Mouse (Mus musculus): ENCODE measurements around the gene Nfic. TPM values are rescaled to one million over a fixed set of nuclear protein-coding genes. Genes with fewer than 3 reads are reported as not detected.

Gene Nfic
- polyA plus RNA-seq, 1 experiment, result 26.7 TPM

DNA sequence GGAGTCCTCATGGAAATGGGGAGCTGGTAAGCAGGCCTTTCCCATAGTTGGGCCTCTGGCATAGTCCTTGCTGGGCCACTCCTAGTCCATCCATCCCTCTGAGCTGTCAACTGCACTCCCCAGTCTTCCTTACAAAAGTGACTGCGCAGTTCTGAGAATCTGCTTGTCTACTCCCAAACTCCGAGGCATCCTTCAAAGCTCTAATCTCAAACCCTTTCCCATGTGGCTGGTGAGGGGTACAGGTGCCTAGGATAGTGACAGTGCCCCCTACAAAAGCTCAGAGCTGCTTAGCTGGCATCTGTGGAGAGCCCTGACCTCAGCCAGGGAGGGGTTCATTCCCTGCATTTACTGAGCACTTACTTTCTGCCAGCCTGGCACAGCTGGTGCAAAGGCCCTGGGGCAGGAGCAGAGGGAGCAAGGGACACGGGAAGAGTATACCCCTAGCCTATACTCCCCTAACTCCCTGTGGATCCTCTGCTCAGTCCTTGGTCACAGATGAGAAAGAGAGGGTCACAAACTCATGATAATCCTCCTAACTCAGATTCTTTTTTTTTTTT lies 32.7 kb downstream of the Nfic start:
- peaks cover 11% of the 10 kb centered on the region for H3K4me1 ChIP-seq (replicated peaks; ENCODE audit: control insufficient read depth, insufficient read depth, low read length)
- 89% methylated on average over 3 of the region's 3 CpGs for WGBS
- no peaks in the 10 kb centered on the region for H3K36me3 ChIP-seq (ENCODE audit: control insufficient read depth, insufficient read depth, low read length)
- DNase-seq, result no peak
- TF ChIP-seq POLR2A (IDR thresholded peaks at IDR 0.05; ENCODE audit: control insufficient read depth, extremely low read depth, insufficient read depth, low read length, poor library complexity) (no peak), CTCF (IDR thresholded peaks at IDR 0.05; ENCODE audit: borderline replicate concordance, control insufficient read depth, extremely low read depth, insufficient read depth, low read length, poor library complexity) (no peak)
- H3K27ac ChIP-seq (ENCODE audit: control insufficient read depth, insufficient read depth, low read length), result no peak overlapping the region
- H3K4me3 ChIP-seq (ENCODE audit: control insufficient read depth, insufficient read depth, low read length), result no peak overlapping the region
- H3K27me3 ChIP-seq (ENCODE audit: control insufficient read depth, insufficient read depth, low read length), result peaks cover 3% of the 10 kb centered on the region; the same call in 1 of the 2 replicates

DNA sequence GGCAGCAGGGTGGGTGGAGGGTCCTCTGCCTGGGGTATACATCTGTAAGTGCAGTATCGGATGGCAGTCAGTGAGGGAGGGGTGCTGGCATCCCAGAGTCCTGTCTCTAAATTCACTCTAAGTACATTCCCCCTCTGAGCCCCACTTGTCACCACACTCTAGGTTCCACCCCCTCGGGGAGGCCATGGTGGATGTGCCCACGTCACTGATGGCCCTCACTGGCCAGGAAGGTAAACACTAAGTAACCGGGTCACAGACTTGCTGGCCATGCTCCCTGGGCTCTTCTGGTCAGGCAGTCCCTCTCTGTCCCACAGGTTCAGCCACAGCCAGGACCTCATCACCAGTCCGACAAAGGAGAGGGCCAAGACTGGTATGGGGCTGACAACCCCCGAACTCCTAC lies 33.2 kb downstream of the Nfic start:
- no peak for DNase-seq
- WGBS, result 94% methylated on average over 6 of the region's 6 CpGs
- H3K27me3 ChIP-seq (ENCODE audit: control insufficient read depth, insufficient read depth, low read length), result peaks cover 3% of the 10 kb centered on the region; the same call in 1 of the 2 replicates
- peaks cover 11% of the 10 kb centered on the region for H3K4me1 ChIP-seq (replicated peaks; ENCODE audit: control insufficient read depth, insufficient read depth, low read length)
- no peaks in the 10 kb centered on the region for H3K36me3 ChIP-seq (ENCODE audit: control insufficient read depth, insufficient read depth, low read length)
- TF ChIP-seq CTCF (IDR thresholded peaks at IDR 0.05; ENCODE audit: borderline replicate concordance, control insufficient read depth, extremely low read depth, insufficient read depth, low read length, poor library complexity) (no peak), POLR2A (IDR thresholded peaks at IDR 0.05; ENCODE audit: control insufficient read depth, extremely low read depth, insufficient read depth, low read length, poor library complexity) (no peak)
- no peak overlapping the region for H3K4me3 ChIP-seq (ENCODE audit: control insufficient read depth, insufficient read depth, low read length)
- H3K27ac ChIP-seq (ENCODE audit: control insufficient read depth, insufficient read depth, low read length), result no peak overlapping the region

DNA sequence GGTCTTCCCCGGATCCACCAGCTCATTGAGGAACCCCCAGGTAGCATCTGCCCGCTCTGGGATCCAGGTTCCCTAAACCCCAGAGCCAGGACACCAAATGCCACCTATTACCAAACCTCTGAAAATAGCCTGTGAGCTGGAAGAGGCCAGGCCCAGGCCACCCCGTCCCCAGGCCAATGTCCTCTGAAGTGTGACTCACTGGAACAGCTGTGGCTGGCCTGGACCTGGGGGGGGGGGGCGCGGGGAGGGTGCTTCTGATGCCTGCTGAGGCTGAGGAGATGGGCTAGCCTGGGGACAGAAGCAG lies 33.7 kb downstream of the Nfic start:
- TF ChIP-seq CTCF (IDR thresholded peaks at IDR 0.05; ENCODE audit: borderline replicate concordance, control insufficient read depth, extremely low read depth, insufficient read depth, low read length, poor library complexity) (no peak), POLR2A (IDR thresholded peaks at IDR 0.05; ENCODE audit: control insufficient read depth, extremely low read depth, insufficient read depth, low read length, poor library complexity) (no peak)
- H3K27ac ChIP-seq (ENCODE audit: control insufficient read depth, insufficient read depth, low read length), result no peak overlapping the region
- WGBS, result 91% methylated on average over 5 of the region's 5 CpGs
- H3K4me1 ChIP-seq (replicated peaks; ENCODE audit: control insufficient read depth, insufficient read depth, low read length), result peaks cover 10% of the 10 kb centered on the region
- peaks cover 2% of the 10 kb centered on the region; the same call in 1 of the 2 replicates for H3K27me3 ChIP-seq (ENCODE audit: control insufficient read depth, insufficient read depth, low read length)
- no peak overlapping the region for H3K4me3 ChIP-seq (ENCODE audit: control insufficient read depth, insufficient read depth, low read length)
- H3K36me3 ChIP-seq (ENCODE audit: control insufficient read depth, insufficient read depth, low read length), result no peaks in the 10 kb centered on the region
- no peak for DNase-seq

DNA sequence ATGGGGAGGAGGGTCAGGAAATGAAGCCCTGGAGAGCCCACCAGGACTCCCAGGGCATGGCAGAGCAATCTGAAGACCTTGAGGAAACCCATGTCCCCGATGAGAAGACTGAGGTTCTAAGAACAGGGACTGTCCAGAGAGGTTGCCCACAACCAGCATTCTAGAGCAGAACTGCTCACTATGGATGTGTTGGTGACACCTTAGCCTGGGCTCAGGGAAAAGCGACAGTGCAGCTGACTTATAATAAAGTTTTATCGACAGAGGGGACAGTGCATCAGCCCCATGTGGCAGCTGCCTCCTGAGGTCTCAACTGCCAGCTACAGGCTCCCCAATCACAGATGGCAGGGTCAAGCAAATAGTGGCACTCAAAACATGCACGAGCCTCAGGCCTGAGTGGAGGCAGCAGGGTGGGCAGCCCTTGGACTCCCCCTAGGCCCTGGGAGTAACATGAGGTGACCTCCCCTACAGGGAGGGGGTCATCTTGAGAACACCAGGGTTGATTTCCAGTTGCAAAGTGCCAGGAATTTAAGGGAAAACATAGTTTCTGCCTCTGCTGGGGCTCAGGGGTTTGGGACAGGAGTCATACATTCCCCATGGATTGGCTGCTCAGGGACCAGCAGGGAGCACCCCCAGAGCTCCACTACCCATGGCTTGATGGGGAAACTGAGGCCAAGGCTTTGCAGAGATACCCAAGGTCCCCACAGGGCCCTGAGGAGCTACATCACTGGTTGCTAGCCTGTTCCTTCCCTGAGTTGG lies 34.2 kb downstream of the Nfic start:
- no peaks in the 10 kb centered on the region for H3K27me3 ChIP-seq (ENCODE audit: control insufficient read depth, insufficient read depth, low read length)
- no peak for TF ChIP-seq CTCF (IDR thresholded peaks at IDR 0.05; ENCODE audit: borderline replicate concordance, control insufficient read depth, extremely low read depth, insufficient read depth, low read length, poor library complexity)
- no peak for TF ChIP-seq POLR2A (IDR thresholded peaks at IDR 0.05; ENCODE audit: control insufficient read depth, extremely low read depth, insufficient read depth, low read length, poor library complexity)
- no peak overlapping the region for H3K27ac ChIP-seq (ENCODE audit: control insufficient read depth, insufficient read depth, low read length)
- H3K4me1 ChIP-seq (replicated peaks; ENCODE audit: control insufficient read depth, insufficient read depth, low read length), result peaks cover 4% of the 10 kb centered on the region; the same call in 1 of the 2 replicates
- no peak overlapping the region for H3K4me3 ChIP-seq (ENCODE audit: control insufficient read depth, insufficient read depth, low read length)
- no peaks in the 10 kb centered on the region for H3K36me3 ChIP-seq (ENCODE audit: control insufficient read depth, insufficient read depth, low read length)
- DNase-seq, result no peak
- 86% methylated on average over 4 of the region's 4 CpGs for WGBS

DNA sequence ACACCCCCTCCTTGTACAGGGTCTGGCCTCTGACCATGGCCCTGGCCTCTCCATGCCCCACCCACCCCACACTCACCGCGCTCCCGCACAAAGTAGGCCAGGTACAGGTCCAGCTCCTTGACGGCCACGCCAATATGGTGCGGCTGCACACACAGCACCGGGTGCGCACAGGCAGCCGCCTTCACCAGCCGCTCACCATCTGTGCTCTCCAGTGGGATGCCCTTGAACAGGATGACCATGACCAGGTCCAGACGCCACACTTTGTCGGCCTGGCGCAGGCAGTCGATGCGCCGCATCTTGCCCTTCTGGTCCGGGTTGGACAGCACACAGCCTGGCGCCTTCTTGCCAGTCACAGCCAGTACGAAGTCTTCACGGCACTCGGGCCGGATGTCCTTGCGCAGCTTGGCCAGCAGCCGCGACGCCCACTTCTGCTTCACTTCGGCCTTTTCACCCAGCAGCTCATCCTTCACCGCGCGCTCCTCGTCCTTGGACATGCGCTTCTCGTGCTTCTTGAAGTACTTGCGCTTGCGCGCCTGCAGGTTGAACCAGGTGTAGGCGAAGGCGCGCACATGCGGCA lies 35.2 kb downstream of the Nfic start:
- H3K4me1 ChIP-seq (replicated peaks; ENCODE audit: control insufficient read depth, insufficient read depth, low read length), result no peaks in the 10 kb centered on the region; the same call in 1 of the 2 replicates
- no peaks in the 10 kb centered on the region for H3K27me3 ChIP-seq (ENCODE audit: control insufficient read depth, insufficient read depth, low read length)
- no peak overlapping the region for H3K4me3 ChIP-seq (ENCODE audit: control insufficient read depth, insufficient read depth, low read length)
- WGBS, result 97% methylated on average over 40 of the region's 40 CpGs
- DNase-seq, result no peak
- H3K27ac ChIP-seq (ENCODE audit: control insufficient read depth, insufficient read depth, low read length), result no peak overlapping the region
- H3K36me3 ChIP-seq (ENCODE audit: control insufficient read depth, insufficient read depth, low read length), result no peaks in the 10 kb centered on the region
- TF ChIP-seq CTCF (IDR thresholded peaks at IDR 0.05; ENCODE audit: borderline replicate concordance, control insufficient read depth, extremely low read depth, insufficient read depth, low read length, poor library complexity) (no peak), POLR2A (IDR thresholded peaks at IDR 0.05; ENCODE audit: control insufficient read depth, extremely low read depth, insufficient read depth, low read length, poor library complexity) (no peak)

DNA sequence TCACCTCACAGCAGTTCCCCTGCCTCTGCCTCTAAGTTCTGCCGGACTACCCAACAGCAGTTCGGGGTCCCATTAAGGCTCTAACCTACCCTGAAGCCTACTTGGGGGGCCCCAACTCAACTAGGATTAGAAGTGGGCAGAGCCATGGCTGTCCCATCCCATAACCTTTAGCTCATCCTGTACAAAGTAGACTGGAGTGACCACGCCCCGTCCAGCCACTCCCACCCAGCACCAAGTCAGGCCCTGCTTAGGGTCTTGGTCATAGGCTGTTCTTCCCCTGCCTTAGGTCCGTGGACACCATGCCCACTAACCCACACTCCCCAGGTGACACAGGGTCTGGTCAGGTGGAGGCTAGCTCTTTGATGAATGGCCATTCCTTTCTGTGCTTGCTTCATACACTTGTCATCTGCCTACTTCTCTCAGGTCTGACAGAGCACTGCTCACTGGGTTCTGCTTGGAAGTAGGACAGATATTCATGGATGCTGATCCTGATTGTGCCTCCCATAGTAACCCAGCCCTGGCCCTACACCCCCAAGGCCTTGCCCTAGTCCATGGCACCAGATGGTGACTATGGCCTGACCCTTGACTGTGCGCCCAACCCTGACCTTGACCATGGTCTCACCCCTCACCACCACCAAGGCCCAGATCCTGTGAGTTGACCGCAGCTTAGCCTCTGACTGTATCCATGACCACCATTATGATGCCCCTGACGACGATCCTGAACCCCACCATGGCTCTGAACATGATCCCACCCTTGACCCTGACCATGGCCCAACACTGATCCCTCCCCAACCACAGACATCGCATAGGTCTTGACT lies 36.1 kb downstream of the Nfic start:
- TF ChIP-seq POLR2A (IDR thresholded peaks at IDR 0.05; ENCODE audit: control insufficient read depth, extremely low read depth, insufficient read depth, low read length, poor library complexity) (no peak), CTCF (IDR thresholded peaks at IDR 0.05; ENCODE audit: borderline replicate concordance, control insufficient read depth, extremely low read depth, insufficient read depth, low read length, poor library complexity) (no peak)
- DNase-seq, result no peak

More for the DNA sequence above, 36.1 kb downstream of the Nfic start:
- no peak overlapping the region for H3K27ac ChIP-seq (ENCODE audit: control insufficient read depth, insufficient read depth, low read length)
- H3K36me3 ChIP-seq (ENCODE audit: control insufficient read depth, insufficient read depth, low read length), result no peaks in the 10 kb centered on the region
- H3K4me3 ChIP-seq (ENCODE audit: control insufficient read depth, insufficient read depth, low read length), result no peak overlapping the region
- no peaks in the 10 kb centered on the region for H3K27me3 ChIP-seq (ENCODE audit: control insufficient read depth, insufficient read depth, low read length)
- no peaks in the 10 kb centered on the region; the same call in 1 of the 2 replicates for H3K4me1 ChIP-seq (replicated peaks; ENCODE audit: control insufficient read depth, insufficient read depth, low read length)
- 94% methylated on average over 10 of the region's 10 CpGs for WGBS

Data from thymus, adult 2 months (tissue).